Mouse (Mus musculus) erythroblast, embryonic 14.5 days (primary cell): ENCODE data around the gene Nubp2. TPM values are rescaled to one million over a fixed set of nuclear protein-coding genes. Genes with fewer than 3 reads are reported as not detected.

ENCODE experiments used
- H3K27me3 ChIP-seq: 2 replicates; pipeline ENCODE4 v1.6.1; 2012; ENCODE audit warnings: inconsistent platforms; ENCODE audit not compliant: control insufficient read depth
- H3K36me3 ChIP-seq: 2 replicates; pipeline ENCODE4 v1.6.1; 2012; ENCODE audit warnings: mild to moderate bottlenecking, inconsistent platforms; ENCODE audit not compliant: control insufficient read depth
- H3K4me1 ChIP-seq: 2 replicates; pipeline ENCODE4 v1.6.1; 2012; ENCODE audit warnings: inconsistent platforms; ENCODE audit not compliant: control insufficient read depth
- H3K4me3 ChIP-seq: replicated peaks from 2 replicates; pipeline ENCODE3; 2012; ENCODE audit warnings: moderate library complexity, mild to moderate bottlenecking, inconsistent platforms
- H3K9me3 ChIP-seq: 2 replicates; pipeline ENCODE4 v1.6.1; 2012; ENCODE audit warnings: low read length, inconsistent platforms, mixed read lengths; ENCODE audit not compliant: control insufficient read depth
- GATA1 ChIP-seq: IDR thresholded peaks from 2 replicates; pipeline ENCODE4 v1.6.1; 2012; ENCODE audit warnings: low read length, inconsistent platforms, mixed read lengths
- TAL1 ChIP-seq: IDR thresholded peaks from 3 replicates; pipeline ENCODE4 v1.6.1; 2012; ENCODE audit warnings: low read length, inconsistent platforms, mixed read lengths
- polyA plus RNA-seq: library from polyadenylated mRNA; stranded (reverse); fragments of >175 nt; gene quantifications from 2 replicates; pipeline ENCODE4 v1.2.3, GENCODE M21; 2012

Gene Nubp2
- polyA plus RNA-seq, 1 experiment = 7.5 TPM

GRCm38 (mm10) chr17:24842631-24843030 is 43.5 kb downstream of the Nubp2 start:
- H3K4me3 ChIP-seq = no peak overlapping the region
- peaks cover 33% of the 10 kb centered on the region for H3K4me1 ChIP-seq
- H3K9me3 ChIP-seq = no peaks in the 10 kb centered on the region
- peaks cover 13% of the 10 kb centered on the region for H3K36me3 ChIP-seq
- peaks cover 26% of the 10 kb centered on the region for H3K27me3 ChIP-seq
- TF ChIP-seq GATA1 (no peak), TAL1 (no peak)

GRCm38 (mm10) chr17:24841133-24841532 is 45.0 kb downstream of the Nubp2 start:
- Histone ChIP-seq H3K9me3 (no peaks in the 10 kb centered on the region), H3K4me3 (no peak overlapping the region), H3K4me1 (peaks cover 21% of the 10 kb centered on the region), H3K27me3 (peaks cover 36% of the 10 kb centered on the region), H3K36me3 (peaks cover 2% of the 10 kb centered on the region)
- TF ChIP-seq GATA1 (no peak), TAL1 (no peak)

- H3K4me1 ChIP-seq = peaks cover 17% of the 10 kb centered on the region
- H3K9me3 ChIP-seq = no peaks in the 10 kb centered on the region
- TF ChIP-seq GATA1 = no peak
- TF ChIP-seq TAL1 = no peak
- H3K27me3 ChIP-seq = peaks cover 41% of the 10 kb centered on the region
- no peak overlapping the region for H3K4me3 ChIP-seq
- H3K36me3 ChIP-seq = no peaks in the 10 kb centered on the region; the same call in 1 of the 2 replicates
Observed at GRCm38 (mm10) chr17:24840341-24840740, 45.8 kb downstream of the Nubp2 start.

- H3K4me3 ChIP-seq = no peak within 1 kb of the TSS
- H3K27me3 ChIP-seq = peaks cover 44% of the 10 kb centered on the region
- H3K9me3 ChIP-seq = no peaks in the 10 kb centered on the region
- no peaks in the 10 kb centered on the region; the same call in 1 of the 2 replicates for H3K36me3 ChIP-seq
- no peak for TF ChIP-seq TAL1
- no peak for TF ChIP-seq GATA1
- H3K4me1 ChIP-seq = peaks cover 14% of the 10 kb centered on the region
Observed at GRCm38 (mm10) chr17:24839842-24840241, 46.3 kb downstream of the Nubp2 start, which contains the start of gene Hagh. Hagh (plus strand) TSS chr17:24840143.

Other genes starting within 250 kb of the Nubp2 start
- 0.04 and 0.18 TPM in 2 replicates for gene Slc9a3r2, start 236.0 kb downstream of the Nubp2 start, polyA plus RNA-seq
- gene Npw, start 227.9 kb downstream of the Nubp2 start, polyA plus RNA-seq = not detected in 2 replicates
- 7.3 and 7.6 TPM in 2 replicates for gene Zfp598, start 216.7 kb downstream of the Nubp2 start, polyA plus RNA-seq
- gene Syngr3, start 196.4 kb downstream of the Nubp2 start, polyA plus RNA-seq = not detected in 2 replicates
- 6.4 and 9.0 TPM in 2 replicates for gene Gfer, start 190.2 kb downstream of the Nubp2 start, polyA plus RNA-seq
- 0.02 TPM in 1 of 2 replicates, not detected in the other for gene Noxo1, start 190.1 kb downstream of the Nubp2 start, polyA plus RNA-seq
- 1.1 and 1.8 TPM in 2 replicates for gene Tbl3, start 178.7 kb downstream of the Nubp2 start, polyA plus RNA-seq
- gene Rnf151, start 168.3 kb downstream of the Nubp2 start, polyA plus RNA-seq = 0.19 TPM in 1 of 2 replicates, not detected in the other
- gene Rps2, start 168.2 kb downstream of the Nubp2 start, polyA plus RNA-seq = 143 and 504 TPM in 2 replicates
- gene Ndufb10, start 161.9 kb downstream of the Nubp2 start, polyA plus RNA-seq = 104 and 106 TPM in 2 replicates
- gene Rpl3l, start 158.5 kb downstream of the Nubp2 start, polyA plus RNA-seq = not detected in 2 replicates
- 1.5 and 1.7 TPM in 2 replicates for gene Msrb1, start 149.7 kb downstream of the Nubp2 start, polyA plus RNA-seq
- not detected in 2 replicates for gene Hs3st6, start 133.4 kb downstream of the Nubp2 start, polyA plus RNA-seq
- gene Meiob, start 82.1 kb downstream of the Nubp2 start, polyA plus RNA-seq = not detected in 2 replicates
- 26.8 and 33.4 TPM in 2 replicates for gene Hagh, start 46.2 kb downstream of the Nubp2 start, polyA plus RNA-seq
- 2.3 and 2.9 TPM in 2 replicates for gene Fahd1, start 36.0 kb downstream of the Nubp2 start, polyA plus RNA-seq
- gene Igfals, start 20.4 kb downstream of the Nubp2 start, polyA plus RNA-seq = not detected in 2 replicates
- gene Spsb3, start 294 bp upstream of the Nubp2 start, polyA plus RNA-seq = 9.2 and 10.3 TPM in 2 replicates
- 1.7 and 1.8 TPM in 2 replicates for gene Eme2, start 8.7 kb upstream of the Nubp2 start, polyA plus RNA-seq
- gene Mrps34, start 8.8 kb upstream of the Nubp2 start, polyA plus RNA-seq = 6.4 and 7.5 TPM in 2 replicates
- gene Nme3, start 10.2 kb upstream of the Nubp2 start, polyA plus RNA-seq = 14.9 and 16.7 TPM in 2 replicates
- 5.7 and 7.2 TPM in 2 replicates for gene Mapk8ip3, start 50.6 kb upstream of the Nubp2 start, polyA plus RNA-seq
- 0.83 and 1.0 TPM in 2 replicates for gene Jpt2, start 74.3 kb upstream of the Nubp2 start, polyA plus RNA-seq
- gene Cramp1l, start 129.4 kb upstream of the Nubp2 start, polyA plus RNA-seq = 1.1 and 1.5 TPM in 2 replicates
- 0.97 and 1.0 TPM in 2 replicates for gene Ift140, start 129.7 kb upstream of the Nubp2 start, polyA plus RNA-seq
- gene Tmem204, start 197.2 kb upstream of the Nubp2 start, polyA plus RNA-seq = not detected in 2 replicates
- gene Telo2, start 229.6 kb upstream of the Nubp2 start, polyA plus RNA-seq = 2.0 and 3.1 TPM in 2 replicates
- gene Ptx4, start 234.4 kb upstream of the Nubp2 start, polyA plus RNA-seq = not detected in 2 replicates
- 2.0 and 2.1 TPM in 2 replicates for gene Clcn7, start 247.0 kb upstream of the Nubp2 start, polyA plus RNA-seq